Mouse (Mus musculus): ENCODE measurements at regions not wholly inside any gene's neighbourhood (a gene's known extent, or its start where the extent isn't known, plus 50 kb on each side); places are given as distances from the start of the nearest gene placed in this dataset.

DNA sequence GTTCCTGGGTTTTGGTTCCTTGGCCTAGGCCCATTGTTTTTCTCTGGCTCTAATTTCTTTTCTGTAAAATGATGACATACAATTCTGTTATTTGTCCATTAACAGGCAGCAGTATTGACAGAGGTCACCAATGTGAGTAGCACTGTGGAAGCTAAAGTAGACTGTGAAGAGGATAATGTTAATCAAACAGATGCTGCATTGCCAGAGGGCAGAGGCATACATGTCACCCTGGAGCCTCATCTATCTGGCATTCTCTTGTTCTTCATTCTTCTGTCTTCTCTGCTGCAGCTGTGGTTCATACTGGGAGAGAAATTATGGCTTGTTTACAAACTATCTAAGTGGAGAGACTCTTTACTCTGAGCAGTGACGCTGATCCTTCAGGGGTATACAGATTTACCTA is 2259.2 kb upstream of the Lrrc6 start:
- TF ChIP-seq ZC3H11A (IDR thresholded peaks at IDR 0.05; ENCODE audit: borderline replicate concordance, low read depth, low read length): no peak
- no peak for TF ChIP-seq MAFK (IDR thresholded peaks at IDR 0.05; ENCODE audit: insufficient read depth, low read depth, low read length)
